Mouse (Mus musculus) embryo, embryonic 11.5 days (tissue): ENCODE data around the gene Gm43552.
"Not testable (repeated sequence)": the region's sequence is repeated elsewhere in the genome, so short reads cannot be mapped to it uniquely, and the experiment has no call there.

Experiments used
- DNase-seq: peaks from one replicate; pipeline ENCODE4 v3.0.0-alpha.2; 2012; ENCODE audit warnings: low read depth, low spot score

Gm43552 gene

GRCm38 (mm10) chr5:65491767-65492715 lies 592 bp downstream of the Gm43552 start:
- no peak for DNase-seq

GRCm38 (mm10) chr5:65489830-65490229 lies 2.8 kb downstream of the Gm43552 start:
- DNase-seq, result no peak

GRCm38 (mm10) chr5:65488725-65489124 lies 3.9 kb downstream of the Gm43552 start:
- DNase-seq, result no peak

GRCm38 (mm10) chr5:65487381-65487780 lies 5.3 kb downstream of the Gm43552 start:
- DNase-seq, result no peak

GRCm38 (mm10) chr5:65486514-65486913 lies 6.1 kb downstream of the Gm43552 start:
- no peak for DNase-seq

- no peak for DNase-seq
Measured at GRCm38 (mm10) chr5:65482996-65483395, 9.6 kb downstream of the Gm43552 start.

- DNase-seq, result no peak
Measured at GRCm38 (mm10) chr5:65480511-65480910, 12.1 kb downstream of the Gm43552 start.

- DNase-seq, result no peak
Measured at GRCm38 (mm10) chr5:65479681-65480445, 12.8 kb downstream of the Gm43552 start.

- no peak for DNase-seq
Measured at GRCm38 (mm10) chr5:65478224-65478623, 14.4 kb downstream of the Gm43552 start.

- DNase-seq, result not testable (repeated sequence)
Measured at GRCm38 (mm10) chr5:65476739-65477138, 15.9 kb downstream of the Gm43552 start.

GRCm38 (mm10) chr5:65475806-65476205 lies 16.8 kb downstream of the Gm43552 start:
- no peak for DNase-seq

GRCm38 (mm10) chr5:65469766-65470165 lies 22.9 kb downstream of the Gm43552 start:
- DNase-seq, result no peak

GRCm38 (mm10) chr5:65466911-65467310 lies 25.7 kb downstream of the Gm43552 start:
- no peak for DNase-seq

GRCm38 (mm10) chr5:65460361-65460760 lies 32.3 kb downstream of the Gm43552 start:
- no peak for DNase-seq

GRCm38 (mm10) chr5:65459454-65459853 lies 33.2 kb downstream of the Gm43552 start:
- DNase-seq, result no peak

GRCm38 (mm10) chr5:65457846-65458245 lies 34.8 kb downstream of the Gm43552 start:
- no peak for DNase-seq

GRCm38 (mm10) chr5:65457086-65457827 lies 35.4 kb downstream of the Gm43552 start:
- no peak for DNase-seq

- no peak for DNase-seq
Measured at GRCm38 (mm10) chr5:65454771-65455170, 37.9 kb downstream of the Gm43552 start.

GRCm38 (mm10) chr5:65448941-65449340 lies 43.7 kb downstream of the Gm43552 start:
- no peak for DNase-seq

- no peak for DNase-seq
Measured at GRCm38 (mm10) chr5:65447826-65448225, 44.8 kb downstream of the Gm43552 start.

- no peak for DNase-seq
Measured at GRCm38 (mm10) chr5:65446756-65447155, 45.9 kb downstream of the Gm43552 start.

- DNase-seq, result no peak
Measured at GRCm38 (mm10) chr5:65444981-65445380, 47.7 kb downstream of the Gm43552 start.
